Mouse (Mus musculus) T-helper 1 cell (primary cell): ENCODE measurements around the gene Gucy2g.

ENCODE experiments used
- in situ Hi-C: fragments of 300-600 bp; cut with MboI, MseI; formaldehyde crosslinking; loops from one replicate; pipeline ENCODE4 v1.15.1; 2025; ENCODE audit warnings: high pct_unique_total_duplicates

The Gucy2g gene

DNA sequence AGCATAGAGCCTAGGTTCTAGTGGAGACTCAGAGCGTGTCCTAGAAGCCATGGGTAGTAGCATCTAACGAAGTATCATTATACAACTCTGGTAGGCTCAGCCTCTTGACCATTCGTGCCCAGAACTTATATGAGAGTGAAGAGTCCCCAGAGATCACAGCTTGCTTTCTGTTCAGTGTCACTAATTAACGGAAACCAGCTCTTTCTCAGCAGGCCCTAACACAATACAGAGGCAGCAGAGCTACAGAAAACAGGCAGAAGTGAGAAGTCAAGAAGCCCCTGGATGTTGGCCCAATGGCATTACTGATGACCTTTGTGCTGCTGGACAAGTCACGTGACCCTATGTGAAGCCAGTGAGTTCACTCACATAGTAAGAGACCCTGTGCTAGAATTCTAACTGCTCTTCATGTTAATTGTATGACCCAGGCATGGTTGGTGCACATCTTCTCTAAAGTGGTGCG is at the start of gene Gucy2g:
Gene Gucy2g, minus strand, starts transcription at position 51 of the 460 bp plus-strand sequence.
- in situ Hi-C loops, result no loop called here

DNA sequence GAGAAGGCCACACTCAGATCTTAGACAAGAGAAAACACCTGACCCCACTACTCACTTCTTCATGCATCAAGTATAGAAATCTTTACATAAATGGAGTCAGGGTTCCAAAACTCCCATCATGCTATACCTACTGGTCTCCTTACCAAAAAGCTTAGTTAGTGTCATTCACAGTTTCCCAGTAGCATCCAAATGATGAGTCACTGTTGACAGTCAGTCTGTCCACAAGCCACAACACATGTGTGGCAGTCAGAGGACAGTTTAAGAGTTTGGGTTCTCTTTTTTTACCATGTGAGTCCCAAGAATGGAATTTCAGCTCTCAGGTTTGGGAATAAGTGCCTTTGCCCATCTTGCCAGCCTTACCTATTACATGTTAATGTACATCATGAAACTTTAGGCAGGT is 47.9 kb upstream of the Gucy2g start:
- in situ Hi-C loops, result no loop called here

DNA sequence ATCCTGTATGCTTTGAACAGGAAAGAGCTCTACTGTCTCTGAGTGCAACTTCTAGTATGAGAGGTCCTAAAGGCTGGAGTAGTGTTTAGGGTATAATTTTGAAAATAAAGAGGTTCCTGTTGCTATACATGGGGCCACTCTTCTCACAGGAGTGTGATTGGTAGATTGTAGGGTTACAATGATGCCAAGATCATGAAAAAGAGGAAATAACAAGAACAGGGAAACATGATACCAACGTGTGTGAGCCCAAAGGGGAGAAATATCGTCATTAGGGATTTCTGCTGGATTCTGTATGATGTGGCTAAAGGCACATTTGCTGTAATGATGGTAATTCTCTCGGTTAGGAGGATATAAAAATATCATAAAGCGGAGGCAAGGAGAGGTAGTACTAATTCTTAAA is 45.0 kb upstream of the Gucy2g start:
- in situ Hi-C loops, result no loop called here

DNA sequence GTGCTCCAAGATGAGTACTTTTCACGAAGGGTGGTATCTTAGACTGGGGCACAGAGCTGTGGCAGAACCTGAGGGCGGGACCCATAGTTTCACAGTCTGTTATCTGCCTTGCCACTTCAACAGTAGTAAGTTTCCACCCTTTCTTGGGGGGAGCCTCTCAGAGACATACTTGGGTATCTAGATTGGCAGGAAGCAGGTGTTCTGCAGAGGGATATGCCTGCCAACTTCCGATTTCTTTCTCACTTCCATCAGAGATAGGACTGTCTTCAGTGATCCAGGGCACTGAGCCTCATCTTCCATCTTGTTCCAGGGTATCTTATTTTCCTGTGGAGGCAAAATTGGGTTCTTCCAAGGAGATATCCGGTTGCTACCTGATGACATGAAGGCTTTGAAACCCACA is 43.1 kb upstream of the Gucy2g start:
- in situ Hi-C loops, result no loop called here

DNA sequence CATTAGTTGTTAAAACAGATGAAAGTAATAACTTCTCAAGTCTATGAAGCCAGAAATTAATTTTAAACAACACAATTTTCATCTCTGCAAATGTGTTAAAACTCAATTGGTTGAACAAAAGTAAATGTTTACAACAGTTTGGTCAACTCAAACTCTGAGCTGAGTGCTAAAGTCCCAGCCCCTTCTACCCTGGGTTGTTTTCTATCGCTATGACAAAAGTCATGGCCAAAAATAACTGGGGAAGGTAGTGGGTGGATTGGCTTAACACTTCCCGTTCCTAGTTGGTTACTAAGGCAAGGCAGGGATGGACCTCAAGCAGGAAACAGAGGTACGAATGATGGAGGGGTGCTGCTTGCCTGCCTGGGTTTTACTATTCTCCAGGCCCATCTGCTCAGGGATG is 35.7 kb upstream of the Gucy2g start:
- in situ Hi-C loops, result loop anchor here (10.0 kb wide), 1 partner anchor 1658 kb away; no protein-coding TSS in a partner anchor

DNA sequence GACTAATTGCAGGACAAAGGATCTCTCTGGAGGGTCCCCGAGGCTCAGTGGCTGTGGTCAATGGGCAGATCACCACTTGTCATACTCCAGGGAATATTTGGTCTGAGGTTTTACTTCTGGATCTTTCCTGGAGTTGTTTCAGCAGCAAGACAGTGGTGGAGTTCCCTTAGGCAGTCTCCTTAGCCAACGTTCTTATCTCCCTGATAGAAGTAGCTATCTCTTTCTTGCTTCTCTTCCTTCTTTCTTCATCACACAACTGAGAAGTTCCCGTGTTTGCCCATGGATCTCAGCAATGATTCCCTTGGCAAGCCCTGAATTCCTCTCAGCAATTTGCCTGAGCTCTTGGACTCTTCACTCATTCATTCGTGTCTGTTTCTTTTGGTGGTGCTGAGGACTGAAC is 35.1 kb upstream of the Gucy2g start:
- in situ Hi-C loops, result loop anchor here (10.0 kb wide), 1 partner anchor 1659 kb away; no protein-coding TSS in a partner anchor

DNA sequence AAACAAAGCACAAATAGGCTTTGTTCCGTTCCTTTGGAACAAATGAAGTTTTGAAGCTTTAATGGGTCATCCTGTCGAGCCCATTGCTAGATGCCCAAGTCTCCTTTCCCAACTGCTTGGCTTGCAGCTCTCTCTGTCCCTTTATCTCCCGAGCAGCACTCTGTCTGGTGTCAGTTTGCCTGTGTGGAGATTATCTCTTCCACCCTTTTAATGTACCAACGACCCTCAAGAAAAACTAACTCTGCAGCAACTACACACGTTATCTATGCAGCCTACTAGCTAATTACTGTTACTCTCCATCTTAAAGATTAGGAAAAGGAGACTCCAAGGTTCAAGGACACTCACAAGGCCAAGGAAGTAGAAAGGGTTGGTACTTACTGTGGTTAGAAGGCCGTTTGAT is 32.3 kb upstream of the Gucy2g start:
- in situ Hi-C loops, result loop anchor here (10.0 kb wide), 1 partner anchor 1661 kb away; no protein-coding TSS in a partner anchor

DNA sequence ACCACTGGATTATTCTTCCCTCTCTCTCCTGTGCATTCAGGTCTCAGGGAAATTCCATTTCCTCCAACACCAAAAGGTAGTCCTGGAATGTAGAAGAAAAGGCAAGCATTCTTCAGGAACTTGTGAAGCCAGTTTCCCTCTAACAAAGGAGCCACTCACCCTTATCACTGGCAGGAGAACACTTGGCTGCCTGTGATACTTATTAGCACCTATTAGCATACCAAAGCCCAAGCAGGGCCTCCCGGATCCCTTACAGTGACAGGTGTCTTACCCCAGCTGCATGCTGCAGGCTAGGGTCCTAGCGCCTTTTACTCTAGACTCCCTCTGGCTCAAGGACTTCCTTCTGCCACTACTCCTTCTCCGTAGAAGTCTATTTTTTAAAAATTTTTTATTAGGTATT is 30.4 kb upstream of the Gucy2g start:
- in situ Hi-C loops, result loop anchor here (10.0 kb wide), 1 partner anchor 1663 kb away; no protein-coding TSS in a partner anchor

DNA sequence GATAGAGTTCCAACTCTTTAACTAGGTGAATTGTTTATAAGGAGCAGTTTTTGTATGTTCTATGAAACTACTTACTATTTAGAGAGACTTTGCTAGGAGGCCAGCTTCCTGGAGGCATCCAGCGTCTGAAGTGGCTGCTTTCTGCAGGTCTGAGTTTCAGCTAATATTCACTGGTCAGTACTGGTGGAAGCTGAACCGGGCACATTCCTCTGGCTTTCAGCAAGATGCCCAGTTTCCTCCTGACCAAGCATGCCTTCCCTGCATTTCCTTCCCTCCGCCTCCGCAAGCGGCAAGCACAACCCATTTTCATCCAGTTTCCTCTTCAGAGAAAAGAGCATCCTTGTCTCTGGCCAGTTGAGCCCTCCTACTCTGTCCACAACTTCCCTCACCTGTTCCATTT is 28.0 kb upstream of the Gucy2g start:
- in situ Hi-C loops, result no loop called here

DNA sequence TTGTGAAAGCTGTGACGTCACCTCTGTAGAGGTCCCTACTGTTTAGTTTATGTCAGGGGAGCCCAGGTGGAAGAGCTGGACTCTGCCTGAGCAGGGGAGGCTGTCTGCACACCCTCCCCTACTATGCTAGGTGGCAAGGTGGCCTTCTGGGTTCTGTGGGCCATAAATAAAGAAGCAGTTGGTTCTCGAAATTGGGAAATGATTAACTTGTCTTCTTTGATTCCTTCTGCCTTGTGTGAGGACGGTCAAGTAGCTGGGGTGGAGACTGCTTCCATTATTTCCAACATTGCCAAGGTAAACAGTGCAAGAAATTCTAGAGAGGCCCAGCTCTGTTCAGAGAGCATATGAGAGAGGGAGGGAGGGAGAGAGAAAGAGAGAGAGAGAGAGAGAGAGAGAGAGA is 27.1 kb upstream of the Gucy2g start:
- in situ Hi-C loops, result no loop called here

DNA sequence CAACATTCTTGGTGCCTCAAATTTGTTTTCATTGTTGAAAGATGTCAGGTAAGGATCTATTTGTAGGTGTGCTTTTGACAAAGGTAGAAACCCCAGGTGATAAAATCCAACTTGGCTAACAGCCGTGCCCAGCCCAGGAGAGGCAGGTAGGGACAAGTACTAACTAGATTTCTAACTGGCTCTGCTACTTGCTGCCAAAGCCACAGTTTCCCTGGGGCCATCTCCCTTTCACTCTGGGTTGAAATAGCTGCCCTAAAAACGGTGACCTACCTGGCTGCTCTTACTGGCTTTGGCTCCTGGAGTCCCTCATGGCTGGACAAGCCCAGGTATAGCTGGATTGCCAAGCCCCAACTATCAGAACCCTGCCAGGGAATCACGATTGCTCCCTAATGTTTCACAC is 25.8 kb upstream of the Gucy2g start:
- in situ Hi-C loops, result no loop called here

DNA sequence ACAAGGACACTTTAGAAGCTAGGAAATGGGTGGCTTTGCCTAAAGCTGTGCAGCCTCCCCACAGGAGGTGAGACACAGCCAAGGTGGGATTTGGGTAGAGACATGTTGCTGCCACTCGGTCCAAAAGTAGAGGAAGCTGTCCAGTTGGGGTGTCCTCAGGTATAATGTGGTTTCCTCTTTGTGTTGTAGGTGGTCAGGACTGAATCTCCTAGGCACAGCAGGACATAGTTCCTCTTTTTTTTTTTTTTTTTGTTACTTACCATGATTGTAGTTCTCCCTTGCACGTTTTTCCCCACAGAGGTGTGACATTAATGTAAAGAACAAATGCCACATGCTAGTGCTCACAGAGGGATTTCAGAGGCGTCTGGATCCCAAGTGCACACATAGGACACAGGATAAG is 24.2 kb upstream of the Gucy2g start:
- in situ Hi-C loops, result no loop called here

DNA sequence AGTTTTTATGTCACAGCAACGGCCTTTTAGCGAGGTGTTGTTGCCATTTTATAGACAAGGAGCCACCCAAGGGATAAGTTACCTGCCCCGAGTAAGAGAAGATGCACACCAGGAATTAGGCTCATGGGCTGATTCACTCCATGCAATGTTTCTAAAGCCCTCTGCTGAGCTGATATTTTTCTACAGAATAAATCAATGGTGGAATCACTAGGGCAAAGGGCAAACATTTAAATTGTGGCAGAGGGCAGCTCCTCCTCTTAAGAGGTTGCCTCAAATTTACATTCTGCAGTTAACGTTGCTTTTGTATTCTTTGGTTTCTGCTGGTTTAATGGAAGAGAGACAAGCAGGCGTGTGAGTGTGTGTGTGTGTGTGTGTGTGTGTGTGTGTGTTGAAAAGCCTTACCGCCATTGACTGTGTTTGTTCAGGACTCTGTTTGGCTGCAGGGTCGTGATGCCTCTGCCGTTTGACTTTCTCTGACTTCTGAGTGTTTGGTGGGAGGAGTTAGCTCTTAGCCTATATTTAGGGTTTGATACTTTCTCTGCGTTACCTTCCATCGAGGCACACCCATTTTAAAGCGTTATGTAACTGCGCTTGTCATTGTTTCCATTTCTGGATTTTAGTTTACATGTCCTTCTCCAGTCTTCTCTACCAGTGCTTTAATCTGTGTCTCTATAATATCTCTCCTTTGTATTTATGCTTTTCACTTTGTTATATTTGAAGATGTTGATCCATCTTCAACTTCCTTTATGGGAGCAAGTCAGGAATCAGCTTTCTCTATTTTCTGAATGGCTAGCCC is 19.6 kb upstream of the Gucy2g start:
- in situ Hi-C loops, result no loop called here

DNA sequence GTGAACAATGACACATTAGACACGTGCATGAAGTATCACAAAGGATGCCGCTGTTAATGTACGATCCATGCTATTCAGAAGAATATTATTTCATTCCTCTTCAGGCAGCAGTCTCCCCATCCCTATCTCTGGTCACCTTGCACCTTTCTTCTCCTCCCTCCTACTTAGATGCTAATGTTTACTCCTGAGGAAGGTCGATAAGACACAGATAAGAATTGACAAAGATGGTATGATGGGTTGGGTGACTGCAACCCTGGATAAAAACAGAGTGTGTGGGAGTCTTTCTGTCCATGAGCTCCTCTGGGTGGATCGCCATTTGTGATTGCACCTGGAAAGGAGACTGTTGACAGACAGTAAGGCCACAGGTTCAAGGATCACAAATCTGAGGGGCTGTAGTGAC is 17.5 kb upstream of the Gucy2g start:
- in situ Hi-C loops, result loop anchor here (5.0 kb wide), 1 partner anchor 54 kb away; no protein-coding TSS in a partner anchor

DNA sequence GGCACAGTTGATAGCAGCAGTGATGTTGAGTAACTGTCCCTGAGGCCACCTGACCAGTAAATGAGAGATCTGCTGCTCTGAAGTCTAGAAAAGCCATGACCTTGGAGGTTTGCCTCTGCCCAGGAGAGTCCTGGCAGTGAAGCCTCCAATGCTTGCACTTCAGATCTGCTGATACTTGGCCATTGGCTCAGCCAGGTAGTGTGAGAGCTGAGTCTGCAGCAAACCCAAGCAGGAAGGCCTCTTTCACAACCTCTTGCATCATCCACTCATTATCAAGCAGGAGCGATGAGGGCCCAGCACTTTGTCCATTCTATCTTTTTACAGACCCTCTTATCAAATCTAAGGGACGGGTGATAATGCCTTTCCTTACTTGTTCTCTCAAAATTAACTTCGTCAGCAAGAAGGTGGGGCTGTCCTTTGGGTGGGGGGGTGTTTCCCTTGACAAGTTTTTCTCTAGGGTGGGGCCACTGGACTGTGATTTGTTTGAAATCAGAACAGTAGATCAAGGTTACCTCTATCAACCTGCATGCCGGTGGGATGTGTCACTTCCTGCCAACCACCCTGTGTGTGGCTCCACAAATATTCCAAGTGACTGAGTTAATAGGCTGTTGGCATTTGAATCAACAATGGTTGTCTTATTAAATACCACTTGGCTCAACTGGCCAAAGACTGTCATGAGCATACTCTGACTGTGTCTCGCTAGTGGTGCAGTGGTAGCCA is 16.8 kb upstream of the Gucy2g start:
- in situ Hi-C loops, result loop anchor here (5.0 kb wide), 1 partner anchor 54 kb away; no protein-coding TSS in a partner anchor

DNA sequence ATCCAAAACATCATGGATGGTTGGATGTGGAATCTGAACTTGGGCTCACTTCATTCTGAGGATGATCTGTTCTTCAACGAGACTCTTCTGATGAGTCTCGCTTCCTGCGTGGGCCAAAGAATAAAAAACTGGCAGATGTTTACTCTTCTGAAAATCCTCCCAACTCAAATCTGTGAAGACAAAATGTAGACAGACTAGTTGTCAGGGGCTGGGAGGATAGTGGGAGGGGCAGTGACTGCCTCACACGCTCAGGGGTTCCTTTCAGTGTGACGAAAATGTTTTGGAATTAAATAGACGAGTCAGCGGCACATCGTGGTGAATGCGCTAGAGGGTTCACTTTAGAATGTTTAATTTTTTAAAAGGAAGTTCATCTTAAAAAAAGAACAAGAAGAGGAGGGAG is 15.1 kb upstream of the Gucy2g start:
- in situ Hi-C loops, result loop anchor here (5.0 kb wide), 1 partner anchor 56 kb away; no protein-coding TSS in a partner anchor

DNA sequence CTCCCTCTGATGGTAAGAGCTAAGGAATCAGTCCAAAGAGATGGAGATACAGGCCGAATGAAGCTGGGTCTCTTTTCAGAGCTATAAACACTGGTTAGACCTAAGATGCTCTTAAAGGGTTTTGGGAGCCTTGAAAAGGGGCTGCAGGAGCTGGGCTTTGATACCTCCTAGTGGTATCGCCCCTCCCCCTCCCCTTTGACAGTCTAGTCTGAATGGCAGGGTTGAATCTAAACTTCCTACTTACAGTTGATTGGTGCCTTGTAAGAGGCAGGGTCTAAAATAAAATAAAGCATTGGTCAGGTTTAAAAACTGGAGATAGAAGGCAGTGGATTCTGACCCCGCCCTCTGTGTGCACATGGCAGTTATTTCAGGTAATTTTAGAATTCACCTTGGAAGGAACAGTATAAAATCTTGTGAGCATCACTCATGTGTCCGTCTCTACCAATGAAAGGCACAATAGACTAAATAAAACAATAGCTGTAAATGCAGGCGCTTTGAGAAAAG is 13.5 kb upstream of the Gucy2g start:
- in situ Hi-C loops, result loop anchor here (5.0 kb wide), 1 partner anchor 58 kb away; no protein-coding TSS in a partner anchor

DNA sequence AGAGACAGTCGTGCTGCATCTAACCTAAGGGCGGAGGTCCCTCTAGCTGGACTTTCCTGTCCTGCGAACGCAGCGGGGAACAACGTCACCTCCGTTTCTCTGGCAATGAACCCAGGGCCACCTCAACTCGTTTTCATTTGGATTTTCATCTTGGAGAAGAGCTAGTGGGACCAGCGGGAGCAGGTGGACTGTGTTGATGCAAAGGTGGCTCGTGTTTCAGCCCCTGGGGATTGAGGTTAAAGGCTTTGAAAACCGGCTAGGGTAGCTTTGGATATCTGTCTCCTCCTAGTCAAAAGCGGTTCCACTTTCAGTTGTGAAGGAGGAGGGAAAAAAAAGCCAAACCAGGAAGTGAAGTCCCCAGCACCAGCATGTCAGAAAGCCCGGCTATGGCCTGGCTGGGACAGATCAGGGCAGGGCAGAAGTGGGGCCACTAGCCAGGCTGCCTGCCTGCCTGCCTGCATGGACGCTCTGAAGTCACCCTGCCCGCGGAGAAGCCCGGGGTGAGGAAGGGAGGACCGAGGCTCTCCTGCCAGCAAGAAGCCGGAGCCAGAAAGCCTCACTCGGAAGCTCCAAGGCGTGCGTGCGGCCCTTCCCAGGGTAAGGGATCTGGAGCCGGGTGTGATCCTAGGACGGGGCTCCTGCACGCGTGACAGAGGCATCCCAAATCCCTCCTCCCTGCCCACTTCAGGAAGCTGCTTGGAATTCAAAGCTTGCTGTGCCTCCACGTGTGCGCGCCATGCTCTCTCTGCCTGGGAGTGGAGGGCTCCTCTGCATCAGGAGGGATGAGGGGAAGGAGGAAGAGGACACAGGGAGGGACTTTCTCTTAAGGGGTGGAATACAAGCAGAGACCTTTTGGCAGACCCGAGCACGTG is 12.8 kb upstream of the Gucy2g start:
- in situ Hi-C loops, result no loop called here

DNA sequence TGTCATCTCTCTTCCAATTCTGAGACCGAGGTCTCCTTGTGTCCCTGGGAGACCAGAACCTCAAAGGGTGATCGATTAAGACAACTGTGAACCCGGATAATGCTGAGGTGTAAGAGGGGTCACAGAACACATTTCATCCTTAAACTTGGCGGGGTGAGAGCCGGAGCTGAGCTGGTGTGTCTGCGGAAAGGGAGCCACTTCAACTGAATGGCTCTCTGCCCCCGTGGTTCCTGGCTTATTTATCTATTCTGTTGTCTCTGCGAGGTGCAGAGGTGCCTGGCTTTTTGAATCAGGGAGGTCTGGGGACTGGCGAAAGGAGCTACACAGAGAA is 12.2 kb upstream of the Gucy2g start:
- in situ Hi-C loops, result no loop called here

DNA sequence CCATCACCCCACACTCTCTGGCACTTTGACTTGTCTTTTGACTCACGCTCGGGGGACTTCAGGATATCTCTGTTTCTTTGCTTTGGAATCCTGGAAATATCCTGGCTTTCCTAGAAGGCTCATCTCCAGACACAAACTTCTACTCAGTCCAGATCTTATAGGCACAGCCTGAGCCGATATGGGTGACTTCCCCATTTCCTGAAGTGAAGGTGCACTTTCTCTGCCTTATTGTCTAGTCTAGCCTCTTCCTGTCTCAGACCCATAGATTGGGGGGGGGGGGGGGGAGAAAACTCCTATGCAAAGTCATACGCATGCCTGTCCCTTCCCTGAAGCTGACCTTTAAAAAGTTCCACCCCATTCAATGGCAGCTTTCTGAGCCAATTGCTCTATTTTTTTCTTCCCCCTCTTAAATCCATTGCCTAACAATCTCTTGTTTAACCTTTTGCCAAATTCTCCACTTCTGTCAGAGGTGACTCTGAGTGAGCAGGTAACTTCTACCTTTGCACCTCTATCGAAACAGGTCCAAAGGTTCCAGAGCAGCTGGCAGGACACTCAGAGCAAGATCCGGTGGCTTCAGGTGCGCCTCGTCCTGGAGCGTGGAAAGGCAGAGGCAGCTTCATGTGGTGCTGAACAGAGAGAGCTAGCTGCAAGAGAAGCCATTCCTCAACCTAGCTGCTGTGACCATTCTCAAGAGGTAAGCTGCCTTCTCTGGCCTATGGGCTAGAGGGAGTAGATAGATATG is 10.5 kb upstream of the Gucy2g start, which contains the start of gene Acsl5:
Gene Acsl5, plus strand, starts transcription at position 556 of the 742 bp plus-strand sequence.
- in situ Hi-C loops, result no loop called here

DNA sequence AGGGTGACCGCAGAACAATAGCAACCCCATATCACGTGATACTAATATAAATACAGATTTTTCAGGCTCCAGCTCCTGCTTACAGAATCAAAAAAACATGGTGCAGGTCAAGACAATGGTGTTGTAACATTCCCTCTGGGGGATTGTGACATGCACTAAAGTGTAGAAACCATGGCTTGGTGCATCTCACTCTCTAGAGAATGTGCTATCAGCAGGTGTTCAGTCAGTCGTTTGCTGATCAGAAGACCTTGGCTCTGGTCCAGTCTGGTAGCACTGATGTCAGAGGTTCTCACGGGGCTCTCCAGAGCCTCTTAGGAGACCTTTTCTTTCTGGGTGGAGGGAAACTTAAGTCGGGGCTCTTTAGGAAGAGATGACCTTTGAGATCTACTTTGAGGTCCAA is 9.4 kb upstream of the Gucy2g start:
- in situ Hi-C loops, result no loop called here
